Mouse (Mus musculus) heart, adult 2 months (tissue): ENCODE measurements around the gene Aqp11.

Source experiments
- CTCF ChIP-seq: fragments of 200-600 bp; IDR thresholded peaks from 2 replicates; pipeline ENCODE4 v1.8.1; 2022; ENCODE audit warnings: antibody characterized with exemption, mild to moderate bottlenecking, moderate library complexity
- EP300 ChIP-seq: fragments of 200-500 bp; IDR thresholded peaks from 2 replicates; pipeline ENCODE4 v1.6.1; 2011; ENCODE audit warnings: low read depth, low read length, control low read depth; ENCODE audit not compliant: insufficient read depth
- POLR2A ChIP-seq: fragments of 200-500 bp; IDR thresholded peaks from 2 replicates; pipeline ENCODE4 v1.6.1; 2011; ENCODE audit warnings: mild to moderate bottlenecking, low read depth, low read length, control low read depth; ENCODE audit not compliant: insufficient read depth

DNA sequence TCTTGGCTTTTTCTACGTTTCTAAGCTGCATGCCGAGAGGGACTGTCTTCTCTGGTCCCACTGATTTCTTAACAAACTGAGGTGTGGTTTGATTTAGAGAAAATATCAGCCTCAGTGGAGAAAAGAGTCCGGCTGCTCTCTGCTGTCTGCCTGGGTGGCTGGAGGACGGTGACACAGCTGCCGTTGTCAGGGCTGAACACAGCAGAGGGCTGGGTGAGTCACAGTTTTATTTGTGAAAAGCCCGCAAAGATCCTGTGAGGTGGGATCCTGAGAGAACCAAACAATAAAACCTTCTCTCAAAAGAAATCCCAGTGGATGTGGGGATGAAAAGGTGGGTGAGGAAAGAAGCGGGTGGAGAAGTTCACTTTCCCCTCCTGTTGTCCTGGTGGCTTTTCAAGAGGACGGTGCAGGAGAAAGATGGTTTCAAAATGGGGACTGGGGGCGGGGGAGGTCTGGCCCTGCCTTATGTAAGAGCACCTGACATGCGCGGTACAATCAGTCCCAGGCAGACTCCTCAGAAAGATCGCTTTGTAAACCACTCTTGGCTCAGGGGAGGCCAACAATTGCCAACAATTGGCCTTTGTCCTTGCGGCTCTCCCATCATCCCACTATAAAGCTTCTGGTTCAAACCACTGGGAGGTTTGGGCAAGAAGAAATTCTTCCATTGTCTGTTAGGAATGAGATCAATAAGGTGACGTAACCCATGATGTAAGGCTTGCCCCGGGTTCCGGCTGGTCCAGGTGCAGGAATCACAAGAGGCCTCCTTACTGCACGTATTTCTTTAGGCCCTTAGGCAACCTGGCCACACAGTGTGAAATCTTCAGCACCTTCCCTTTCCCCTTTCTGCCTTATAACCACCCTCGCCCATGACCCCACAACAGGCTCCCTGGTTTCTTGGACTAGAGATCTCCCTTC lies 19.1 kb upstream of the Aqp11 start:
- TF ChIP-seq POLR2A: no peak
- no peak for TF ChIP-seq CTCF
- no peak for TF ChIP-seq EP300
